Mouse (Mus musculus): Measurements from ENCODE around the gene 9430038I01Rik. TPM values are rescaled to one million over a fixed set of nuclear protein-coding genes. Genes with fewer than 3 reads are reported as not detected.

The 9430038I01Rik gene
- polyA plus RNA-seq, 1 experiment from 2014 or later, result 28.3 TPM

- H3K9me3 ChIP-seq (ENCODE audit: control insufficient read depth), result no peaks in the 10 kb centered on the region
- H3K4me1 ChIP-seq (replicated peaks; ENCODE audit: control insufficient read depth, insufficient read depth, low read length), result peaks cover 2% of the 10 kb centered on the region; the same call in 1 of the 2 replicates
- ATAC-seq, result 0 out of 2 replicates have a peak, but pooled peaks have one; percentile 3
- peak overlapping the region; percentile 21; the same call in 1 of the 2 replicates for H3K27ac ChIP-seq (ENCODE audit: low read depth, low read length)
- no peaks in the 10 kb centered on the region for H3K27me3 ChIP-seq (replicated peaks; ENCODE audit: control insufficient read depth, insufficient read depth, low read length)
- peak overlapping the region; percentile 89 for H3K4me2 ChIP-seq (replicated peaks; ENCODE audit: low read depth)
- no peak overlapping the region for H3K9ac ChIP-seq (ENCODE audit: low read depth, low read length)
- H3K4me3 ChIP-seq (ENCODE audit: low read depth, low read length), result peak overlapping the region; percentile 96
- TF ChIP-seq CTCF (IDR thresholded peaks at IDR 0.05; ENCODE audit: low read depth), result no peak
- H3K36me3 ChIP-seq (ENCODE audit: control insufficient read depth, insufficient read depth), result no peaks in the 10 kb centered on the region
- WGBS, result 68% methylated on average over 6 of the region's 6 CpGs
These were observed 26.3 kb upstream of the 9430038I01Rik start for GRCm38 (mm10) chr7:137436901-137437300.

- H3K9me3 ChIP-seq (ENCODE audit: control insufficient read depth), result no peaks in the 10 kb centered on the region
- no peak overlapping the region for H3K9ac ChIP-seq (ENCODE audit: low read depth, low read length)
- H3K4me3 ChIP-seq (ENCODE audit: low read depth, low read length), result no peak overlapping the region
- 47% methylated on average over 13 of the region's 13 CpGs for WGBS
- H3K27me3 ChIP-seq (replicated peaks; ENCODE audit: control insufficient read depth, insufficient read depth, low read length), result no peaks in the 10 kb centered on the region
- no peaks in the 10 kb centered on the region for H3K4me1 ChIP-seq (replicated peaks; ENCODE audit: control insufficient read depth, insufficient read depth, low read length)
- peak; percentile 71 for ATAC-seq
- H3K36me3 ChIP-seq (ENCODE audit: control insufficient read depth, insufficient read depth), result no peaks in the 10 kb centered on the region
- no peak for TF ChIP-seq CTCF (IDR thresholded peaks at IDR 0.05; ENCODE audit: low read depth)
- H3K4me2 ChIP-seq (replicated peaks; ENCODE audit: low read depth), result peak overlapping the region; percentile 30; the same call in 1 of the 2 replicates
- no peak overlapping the region for H3K27ac ChIP-seq (ENCODE audit: low read depth, low read length)
These were observed 21.4 kb upstream of the 9430038I01Rik start for GRCm38 (mm10) chr7:137431769-137432603.

- Histone ChIP-seq H3K9me3 (ENCODE audit: control insufficient read depth) (no peaks in the 10 kb centered on the region), H3K36me3 (ENCODE audit: control insufficient read depth, insufficient read depth) (no peaks in the 10 kb centered on the region), H3K4me3 (ENCODE audit: low read depth, low read length) (no peak overlapping the region), H3K4me1 (replicated peaks; ENCODE audit: control insufficient read depth, insufficient read depth, low read length) (no peaks in the 10 kb centered on the region), H3K27me3 (replicated peaks; ENCODE audit: control insufficient read depth, insufficient read depth, low read length) (no peaks in the 10 kb centered on the region), H3K9ac (ENCODE audit: low read depth, low read length) (no peak overlapping the region), H3K27ac (ENCODE audit: low read depth, low read length) (no peak overlapping the region), H3K4me2 (replicated peaks; ENCODE audit: low read depth) (no peak overlapping the region)
- no peak for ATAC-seq
- WGBS, result 58% methylated on average over 4 of the region's 4 CpGs
- TF ChIP-seq CTCF (IDR thresholded peaks at IDR 0.05; ENCODE audit: low read depth), result no peak
These were observed 16.1 kb upstream of the 9430038I01Rik start for GRCm38 (mm10) chr7:137426693-137427092.

GRCm38 (mm10) chr7:137421236-137421635 lies 10.7 kb upstream of the 9430038I01Rik start:
- H3K4me2 ChIP-seq (replicated peaks; ENCODE audit: low read depth), result no peak overlapping the region

GRCm38 (mm10) chr7:137420550-137420949 lies 10.0 kb upstream of the 9430038I01Rik start:
- Histone ChIP-seq H3K4me3 (ENCODE audit: low read depth, low read length) (no peak overlapping the region), H3K9ac (ENCODE audit: low read depth, low read length) (no peak overlapping the region), H3K4me2 (replicated peaks; ENCODE audit: low read depth) (no peak overlapping the region), H3K9me3 (ENCODE audit: control insufficient read depth) (no peaks in the 10 kb centered on the region), H3K27me3 (replicated peaks; ENCODE audit: control insufficient read depth, insufficient read depth, low read length) (no peaks in the 10 kb centered on the region), H3K27ac (ENCODE audit: low read depth, low read length) (no peak overlapping the region), H3K36me3 (ENCODE audit: control insufficient read depth, insufficient read depth) (no peaks in the 10 kb centered on the region), H3K4me1 (replicated peaks; ENCODE audit: control insufficient read depth, insufficient read depth, low read length) (no peaks in the 10 kb centered on the region)
- ATAC-seq, result no peak
- WGBS, result 90% methylated on average over 2 of the region's 2 CpGs
- no peak for TF ChIP-seq CTCF (IDR thresholded peaks at IDR 0.05; ENCODE audit: low read depth)

More at GRCm38 (mm10) chr7:137421236-137421635, 10.7 kb upstream of the 9430038I01Rik start:
- no peak overlapping the region for H3K4me3 ChIP-seq (ENCODE audit: low read depth, low read length)
- TF ChIP-seq CTCF (IDR thresholded peaks at IDR 0.05; ENCODE audit: low read depth), result no peak
- H3K27me3 ChIP-seq (replicated peaks; ENCODE audit: control insufficient read depth, insufficient read depth, low read length), result no peaks in the 10 kb centered on the region
- no peaks in the 10 kb centered on the region for H3K9me3 ChIP-seq (ENCODE audit: control insufficient read depth)
- 95% methylated on average over 4 of the region's 4 CpGs for WGBS
- H3K36me3 ChIP-seq (ENCODE audit: control insufficient read depth, insufficient read depth), result no peaks in the 10 kb centered on the region
- no peak overlapping the region for H3K27ac ChIP-seq (ENCODE audit: low read depth, low read length)
- H3K9ac ChIP-seq (ENCODE audit: low read depth, low read length), result no peak overlapping the region
- no peak for ATAC-seq
- H3K4me1 ChIP-seq (replicated peaks; ENCODE audit: control insufficient read depth, insufficient read depth, low read length), result no peaks in the 10 kb centered on the region

- ATAC-seq, result no peak
- Histone ChIP-seq H3K4me1 (replicated peaks; ENCODE audit: control insufficient read depth, insufficient read depth, low read length) (no peaks in the 10 kb centered on the region; the same call in 1 of the 2 replicates), H3K36me3 (ENCODE audit: control insufficient read depth, insufficient read depth) (no peaks in the 10 kb centered on the region), H3K9ac (ENCODE audit: low read depth, low read length) (no peak overlapping the region), H3K4me3 (ENCODE audit: low read depth, low read length) (no peak overlapping the region), H3K9me3 (ENCODE audit: control insufficient read depth) (no peaks in the 10 kb centered on the region), H3K27me3 (replicated peaks; ENCODE audit: control insufficient read depth, insufficient read depth, low read length) (no peaks in the 10 kb centered on the region), H3K4me2 (replicated peaks; ENCODE audit: low read depth) (no peak overlapping the region), H3K27ac (ENCODE audit: low read depth, low read length) (no peak overlapping the region)
- no peak for TF ChIP-seq CTCF (IDR thresholded peaks at IDR 0.05; ENCODE audit: low read depth)
- 82% methylated on average over 8 of the region's 8 CpGs for WGBS
These were observed 4.1 kb upstream of the 9430038I01Rik start for GRCm38 (mm10) chr7:137414710-137415109.
